Mouse (Mus musculus) NIH3T3 (cell line): ENCODE results near the gene Olfr324.

Experiments
- DNase-seq: peaks from one replicate; pipeline ENCODE4 v3.0.0-alpha.2; 2012; ENCODE audit warnings: low read depth

Olfr324 gene

GRCm38 (mm10) chr11:58634878-58635277 is 40.0 kb downstream of the Olfr324 start:
- DNase-seq = no peak

GRCm38 (mm10) chr11:58636376-58636977 is 41.6 kb downstream of the Olfr324 start:
- DNase-seq = peak; percentile 72

DNA sequence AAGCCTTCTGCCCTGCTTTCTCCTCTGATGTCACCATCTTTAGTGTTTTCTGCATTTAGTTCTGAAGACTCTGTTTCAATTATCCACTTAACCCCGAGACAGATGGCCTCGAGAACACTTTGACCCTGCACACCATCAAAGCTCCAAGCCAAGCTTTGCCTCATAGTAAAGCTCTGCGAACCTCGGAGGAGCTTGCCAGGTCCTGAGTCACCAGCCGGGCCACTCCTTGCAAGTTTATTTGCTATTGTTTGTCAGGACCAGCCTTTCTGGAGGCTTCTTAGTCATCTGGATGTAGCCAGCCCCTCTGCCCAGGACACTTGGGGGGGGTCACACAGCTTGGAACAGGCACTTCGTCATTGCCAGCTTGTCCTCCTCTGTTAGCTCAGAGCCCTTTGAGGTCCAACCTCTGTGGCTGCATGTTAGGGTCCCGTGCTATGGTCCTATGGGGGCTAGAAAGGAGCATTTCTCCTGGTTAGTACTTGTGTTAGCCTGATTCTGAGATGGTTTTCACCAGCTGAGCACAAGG is 43.3 kb downstream of the Olfr324 start:
- peak; percentile 54 for DNase-seq

DNA sequence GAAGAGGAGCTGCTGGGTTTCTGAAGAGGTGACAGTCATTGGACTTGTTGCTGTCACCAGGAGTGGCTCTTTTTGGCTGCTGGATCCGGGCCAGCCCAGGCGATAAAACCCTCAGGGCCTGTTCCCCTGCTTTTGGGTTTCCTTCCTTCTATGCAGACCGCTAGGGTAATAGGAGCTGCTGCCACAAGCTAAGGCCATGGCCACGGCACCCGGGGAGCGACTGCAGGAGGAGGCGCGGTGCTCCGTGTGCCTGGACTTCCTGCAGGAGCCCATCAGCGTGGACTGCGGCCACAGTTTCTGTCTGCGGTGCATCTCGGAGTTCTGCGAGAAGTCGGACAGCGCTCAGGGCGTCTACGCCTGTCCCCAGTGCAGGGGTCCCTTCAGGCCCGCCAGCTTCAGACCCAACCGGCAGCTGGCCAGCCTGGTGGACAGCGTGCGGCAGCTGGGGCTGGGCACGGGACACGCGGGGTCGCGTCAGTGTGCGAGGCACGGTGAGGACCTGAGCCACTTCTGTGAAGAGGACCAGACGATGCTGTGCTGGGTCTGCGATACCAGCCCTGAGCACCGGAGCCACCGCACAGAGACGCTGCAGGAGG is 45.5 kb downstream of the Olfr324 start, which contains the start of gene Trim58:
TSS of gene Trim58 (plus strand) at position 194 of the 596 bp plus-strand sequence.
- DNase-seq = no peak

- no peak for DNase-seq
Measured at GRCm38 (mm10) chr11:58641057-58641456, 46.1 kb downstream of the Olfr324 start.

GRCm38 (mm10) chr11:58641638-58642358 is 46.9 kb downstream of the Olfr324 start:
- no peak for DNase-seq

DNA sequence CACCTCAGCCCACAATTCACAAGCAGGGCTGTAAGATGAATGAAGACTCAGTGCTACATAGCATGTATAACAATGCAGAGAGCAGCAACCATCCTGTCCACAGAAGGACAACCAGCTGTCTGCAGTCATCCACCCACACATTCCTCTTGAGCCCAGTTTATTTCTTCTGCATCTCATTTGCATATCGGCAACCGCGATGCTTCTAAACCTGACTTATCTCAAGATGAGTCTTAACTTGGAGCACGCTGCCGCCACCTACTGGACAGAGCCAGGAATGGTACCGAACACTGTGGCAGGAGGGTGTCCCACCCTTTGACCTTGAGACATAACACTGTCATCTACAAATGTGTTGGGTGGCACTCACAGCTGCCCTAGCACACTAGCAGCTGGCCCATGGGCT is 48.4 kb downstream of the Olfr324 start:
- peak; percentile 27 for DNase-seq
